ENCODE assay signal across 12 mouse cellular contexts in the genomic region with DNA sequence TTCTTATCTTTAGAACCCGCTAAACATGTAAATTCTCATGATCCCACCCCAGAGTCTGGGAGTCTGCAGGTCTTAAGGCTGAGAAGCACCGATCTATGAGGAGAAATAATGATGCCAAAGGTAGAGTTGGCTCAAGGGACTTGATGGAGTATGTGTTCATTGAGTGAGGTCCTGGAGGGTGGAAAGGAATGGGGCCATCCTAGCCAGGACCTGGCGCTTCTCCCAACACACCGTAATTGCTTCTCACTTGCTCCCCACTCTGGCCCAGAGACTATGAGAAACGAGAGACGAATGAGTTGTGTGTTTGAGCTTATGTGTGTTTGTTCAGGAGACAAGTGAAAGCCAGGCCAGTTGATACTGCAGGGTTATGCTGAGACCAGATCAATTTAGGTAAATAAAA. TPM values are rescaled to one million over a fixed set of nuclear protein-coding genes. Genes with fewer than 3 reads are reported as not detected.
A peak's percentile ranks its signal among the peaks of the same experiment; 100 is the strongest.
DNase-seq lines count a peak whose midpoint lies in the region; ATAC-seq and TF ChIP-seq lines count a peak whose summit lies in the region.
"Had no signal": no experiment of that assay in that cellular context is flagged by ENCODE, and none has a peak within 500 bp of the region (broad histone marks: within the 10 kb centered on the region; RNA-seq: fewer than 3 reads in every experiment).

No protein-coding gene starts in this region.

- H3K4me2 ChIP-seq in hindbrain, embryonic 13.5 days, result peak overlapping the region; percentile 93
- H3K4me2 ChIP-seq in midbrain, embryonic 14.5 days (ENCODE audit: low read length), result peak overlapping the region; percentile 78
- H3K4me2 ChIP-seq: limb, embryonic 12.5 days had no signal

- H3K36me3 ChIP-seq in hindbrain, embryonic 13.5 days, result 0 out of 2 replicates have a peak, but pooled peaks cover 1% of the 10 kb centered on the region
- peaks cover 4% of the 10 kb centered on the region; the same call in 1 of the 2 replicates for H3K36me3 ChIP-seq in hindbrain, embryonic 10.5 days
- 0 out of 2 replicates have a peak, but pooled peaks cover 3% of the 10 kb centered on the region for H3K36me3 ChIP-seq in E14TG2a.4 (ENCODE audit: insufficient read depth, low read length)
- H3K36me3 ChIP-seq in midbrain, embryonic 14.5 days (ENCODE audit: control insufficient read depth, insufficient read depth, low read length), result no peaks in the 10 kb centered on the region
- H3K36me3 ChIP-seq: embryonic facial prominence, embryonic 12.5 days; limb, embryonic 12.5 days had no signal

- no peak for TF ChIP-seq POLR2A in cerebellum, adult 2 months (IDR thresholded peaks at IDR 0.05; ENCODE audit: borderline replicate concordance, insufficient read depth, low read length)

- no peaks in the 10 kb centered on the region for H3K27me3 ChIP-seq in cerebellum, adult 2 months (ENCODE audit: control insufficient read depth, insufficient read depth, low read length)
- no peaks in the 10 kb centered on the region for H3K27me3 ChIP-seq in hindbrain, embryonic 13.5 days
- H3K27me3 ChIP-seq in hindbrain, embryonic 10.5 days (ENCODE audit: insufficient read depth, poor library complexity, severe bottlenecking), result no peaks in the 10 kb centered on the region
- peaks cover 6% of the 10 kb centered on the region for H3K27me3 ChIP-seq in E14TG2a.4 (ENCODE audit: insufficient read depth, low read length)
- no peaks in the 10 kb centered on the region for H3K27me3 ChIP-seq in midbrain, embryonic 14.5 days (ENCODE audit: control insufficient read depth, insufficient read depth, low read length)
- H3K27me3 ChIP-seq: embryonic facial prominence, embryonic 12.5 days; limb, embryonic 12.5 days had no signal

- no peaks in the 10 kb centered on the region for H3K9me3 ChIP-seq in hindbrain, embryonic 13.5 days
- no peaks in the 10 kb centered on the region for H3K9me3 ChIP-seq in hindbrain, embryonic 10.5 days
- no peaks in the 10 kb centered on the region for H3K9me3 ChIP-seq in E14TG2a.4 (ENCODE audit: low read length)
- no peaks in the 10 kb centered on the region for H3K9me3 ChIP-seq in midbrain, embryonic 14.5 days (ENCODE audit: control insufficient read depth, low read length)
- H3K9me3 ChIP-seq: embryonic facial prominence, embryonic 12.5 days; limb, embryonic 12.5 days; megakaryocyte, embryonic 14.5 days had no signal

- ATAC-seq in hindbrain, embryonic 13.5 days (ENCODE audit: low FRiP score), result no peak
- no peak for ATAC-seq in midbrain, embryonic 14.5 days (ENCODE audit: low FRiP score, low TSS enrichment)

- DNase-seq in cerebellum, adult 2 months, result peak; percentile 34 to 51
- no peak for DNase-seq in cerebellum, adult 9-11 months
- DNase-seq in hindbrain, embryonic 10.5 days (ENCODE audit: low spot score), result no peak
- no peak for DNase-seq in midbrain, embryonic 14.5 days
- DNase-seq in ovary, postnatal 14 days (ENCODE audit: low spot score), result no peak
- DNase-seq in layer of hippocampus, adult 8-10 months (ENCODE audit: low spot score in 2 of 2), result no peak
- DNase-seq: kidney, postnatal 4 days had no signal

- H3K4me1 ChIP-seq in cerebellum, adult 2 months (ENCODE audit: control insufficient read depth, insufficient read depth, low read length), result peaks cover 22% of the 10 kb centered on the region
- H3K4me1 ChIP-seq in hindbrain, embryonic 13.5 days (replicated peaks), result peaks cover 58% of the 10 kb centered on the region
- peaks cover 45% of the 10 kb centered on the region for H3K4me1 ChIP-seq in hindbrain, embryonic 10.5 days (replicated peaks)
- H3K4me1 ChIP-seq in E14TG2a.4 (replicated peaks; ENCODE audit: low read depth, low read length), result peaks cover 75% of the 10 kb centered on the region
- H3K4me1 ChIP-seq in midbrain, embryonic 14.5 days (ENCODE audit: control insufficient read depth, insufficient read depth, low read length), result peaks cover 31% of the 10 kb centered on the region

- TF ChIP-seq CTCF in cerebellum, adult 2 months (IDR thresholded peaks at IDR 0.05; ENCODE audit: borderline replicate concordance, insufficient read depth, low read depth, low read length), result no peak
- no peak for TF ChIP-seq CTCF in E14TG2a.4 (conservative IDR thresholded peaks at IDR 0.05; ENCODE audit: low read length)

- no peak overlapping the region for H3K9ac ChIP-seq in hindbrain, embryonic 13.5 days
- H3K9ac ChIP-seq in midbrain, embryonic 14.5 days (replicated peaks; ENCODE audit: low read length), result no peak overlapping the region
- H3K9ac ChIP-seq: embryonic facial prominence, embryonic 12.5 days had no signal

- 29% methylated on average over 6 of the region's 6 CpGs for WGBS in cerebellum, adult 2 months
- WGBS in hindbrain, embryonic 13.5 days, result 86% methylated on average over 6 of the region's 6 CpGs
- WGBS in hindbrain, embryonic 10.5 days, result 89% methylated on average over 6 of the region's 6 CpGs
- 85% methylated on average over 6 of the region's 6 CpGs for WGBS in midbrain, embryonic 14.5 days

- H3K27ac ChIP-seq in cerebellum, adult 2 months (ENCODE audit: insufficient read depth, low read length), result no peak overlapping the region
- no peak overlapping the region for H3K27ac ChIP-seq in hindbrain, embryonic 13.5 days
- H3K27ac ChIP-seq in hindbrain, embryonic 10.5 days, result no peak overlapping the region
- H3K27ac ChIP-seq in midbrain, embryonic 14.5 days (replicated peaks; ENCODE audit: low read depth, low read length), result no peak overlapping the region
- H3K27ac ChIP-seq: embryonic facial prominence, embryonic 12.5 days; limb, embryonic 12.5 days had no signal

- peak overlapping the region; percentile 17 for H3K4me3 ChIP-seq in cerebellum, adult 2 months (replicated peaks; ENCODE audit: insufficient read depth, low read depth, low read length)
- no peak overlapping the region for H3K4me3 ChIP-seq in hindbrain, embryonic 13.5 days
- no peak overlapping the region for H3K4me3 ChIP-seq in hindbrain, embryonic 10.5 days
- H3K4me3 ChIP-seq in E14TG2a.4 (replicated peaks; ENCODE audit: low read length), result peak overlapping the region; percentile 84; the same call in 1 of the 2 replicates
- no peak overlapping the region for H3K4me3 ChIP-seq in midbrain, embryonic 14.5 days (replicated peaks; ENCODE audit: low read depth, low read length)
- H3K4me3 ChIP-seq: embryonic facial prominence, embryonic 12.5 days; limb, embryonic 12.5 days; megakaryocyte, embryonic 14.5 days had no signal

RNA-seq across cellular contexts. Expression of a gene that starts 3.1 kb away (rescaled TPM):
- 68.2 and 76.7 TPM in 2 replicates for polyA plus RNA-seq in cerebellum, adult 2 months (2012; rRNA removed)
- polyA plus RNA-seq in hindbrain, embryonic 13.5 days (2015; fragmentation: Nextera tagmentation; extraction: Ambion mirVana), result 46.4 and 50.3 TPM in 2 replicates
- polyA plus RNA-seq in hindbrain, embryonic 10.5 days (2016; fragmentation: Nextera tagmentation; extraction: Ambion mirVana), result 24.0 and 29.6 TPM in 2 replicates
- 46.5 and 56.5 TPM in 2 replicates for polyA plus RNA-seq in midbrain, embryonic 14.5 days (2014; fragmentation: Nextera tagmentation; extraction: Ambion mirVana)
- total RNA-seq in layer of hippocampus, adult 8-10 months (2022), result 10 to 100 TPM; 72.1 to 88.1 (median 77.0) TPM

RNA-seq across cellular contexts. Expression of a gene that starts 13.0 kb away (rescaled TPM):
- 30.5 and 32.5 TPM in 2 replicates for polyA plus RNA-seq in cerebellum, adult 2 months (2012; rRNA removed)
- polyA plus RNA-seq in hindbrain, embryonic 13.5 days (2015; fragmentation: Nextera tagmentation; extraction: Ambion mirVana), result 12.4 and 15.8 TPM in 2 replicates
- 16.0 and 20.9 TPM in 2 replicates for polyA plus RNA-seq in hindbrain, embryonic 10.5 days (2016; fragmentation: Nextera tagmentation; extraction: Ambion mirVana)
- polyA plus RNA-seq in midbrain, embryonic 14.5 days (2014; fragmentation: Nextera tagmentation; extraction: Ambion mirVana), result 13.0 and 18.0 TPM in 2 replicates
- total RNA-seq in layer of hippocampus, adult 8-10 months (2022), result 10 to 100 TPM; 14.6 to 20.3 (median 17.8) TPM

Comparison
In these comparisons a context has a peak if more than half of its experiments do, and no peak if none do; other contexts are left out.
1. DNase-seq: peak in cerebellum, adult 2 months (2 of 2); none in cerebellum, adult 9-11 months (single experiment), hindbrain, embryonic 10.5 days (single experiment), midbrain, embryonic 14.5 days (single experiment), ovary, postnatal 14 days (single experiment) and layer of hippocampus, adult 8-10 months (0 of 2).
2. H3K4me3 ChIP-seq: peak in cerebellum, adult 2 months (single experiment) and E14TG2a.4 (single experiment); none in hindbrain, embryonic 13.5 days (single experiment), hindbrain, embryonic 10.5 days (single experiment) and midbrain, embryonic 14.5 days (single experiment).